Mouse (Mus musculus): ENCODE data around the gene Rdh16f2.
"Not testable (repeated sequence)": the region's sequence is repeated elsewhere in the genome, so short reads cannot be mapped to it uniquely, and the experiment has no call there.

Rdh16f2 gene

DNA sequence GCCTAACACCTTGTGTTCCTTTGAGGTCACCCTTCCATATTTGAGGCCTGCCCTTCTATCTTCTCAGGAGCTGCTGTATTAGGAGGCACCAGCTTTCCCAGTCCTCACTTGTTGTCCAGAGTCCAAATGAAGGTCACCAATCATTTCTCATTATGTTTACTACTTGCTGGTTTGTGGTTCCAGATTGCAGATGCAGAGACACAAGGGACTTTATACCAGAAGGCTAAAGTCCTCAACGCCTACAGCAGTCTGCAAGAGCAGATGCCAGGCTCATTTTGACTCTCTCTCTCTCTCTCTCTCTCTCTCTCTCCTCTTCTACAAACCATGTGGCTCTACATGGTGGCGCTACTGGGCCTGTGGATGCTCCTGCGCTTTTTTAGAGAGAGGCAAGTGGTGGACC lies at the start of gene Rdh16f2:
TSS of gene Rdh16f2 (plus strand) at position 243 of the 400 bp plus-strand sequence.
- DNase-seq (ENCODE audit: low spot score in 2 of 2), result no peak

DNA sequence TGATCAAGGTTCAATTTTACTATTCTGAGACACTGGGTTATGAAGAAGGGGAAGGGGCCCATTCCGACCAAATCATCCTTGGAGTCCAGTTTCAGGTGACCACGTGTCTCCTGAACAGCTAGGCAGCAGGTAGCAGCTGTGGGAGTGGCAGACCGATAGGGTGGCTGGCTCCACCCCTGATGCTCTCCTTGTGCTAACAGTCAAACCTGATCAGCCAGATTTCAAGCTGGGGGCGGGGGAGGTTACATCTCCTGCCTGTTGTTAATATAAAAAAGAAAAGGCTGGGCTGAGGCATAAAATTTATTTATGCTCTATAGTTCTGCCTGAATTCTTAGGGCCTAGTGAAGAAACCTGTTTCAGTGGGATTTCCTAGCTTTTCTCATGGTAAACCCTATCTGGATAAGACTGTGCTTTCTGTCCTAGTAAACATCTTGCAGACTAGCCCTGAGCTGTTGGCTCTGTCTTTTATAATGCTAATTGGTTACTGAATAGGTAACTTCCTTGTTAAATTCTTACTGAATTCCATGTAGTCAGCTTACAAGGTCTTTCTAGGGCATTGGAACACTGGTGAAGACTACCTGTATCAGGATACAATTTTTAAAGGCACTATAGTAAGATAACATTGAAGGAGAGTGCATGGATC lies 48.9 kb upstream of the Rdh16f2 start:
- DNase-seq (ENCODE audit: low spot score in 2 of 2), result not testable (repeated sequence)

DNA sequence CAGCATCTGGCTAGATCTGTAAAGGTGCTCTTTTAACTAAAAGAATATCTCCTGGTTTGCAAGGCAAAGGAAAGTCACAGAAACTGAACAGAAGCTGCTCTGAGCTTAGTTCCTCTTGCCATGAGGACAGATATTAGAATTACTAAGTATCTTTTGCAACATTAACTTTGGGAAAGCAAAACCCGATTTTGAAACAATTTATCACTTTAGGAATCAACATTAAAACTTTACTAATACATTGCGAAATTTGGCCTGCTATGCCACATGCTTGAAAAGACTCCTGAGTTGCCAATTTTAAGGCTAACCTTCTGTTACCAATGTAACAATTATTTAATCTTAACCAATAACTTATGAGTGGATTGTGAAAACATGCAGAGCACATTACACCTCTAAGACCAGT lies 44.5 kb upstream of the Rdh16f2 start:
- not testable (repeated sequence) for DNase-seq (ENCODE audit: low spot score in 2 of 2)

DNA sequence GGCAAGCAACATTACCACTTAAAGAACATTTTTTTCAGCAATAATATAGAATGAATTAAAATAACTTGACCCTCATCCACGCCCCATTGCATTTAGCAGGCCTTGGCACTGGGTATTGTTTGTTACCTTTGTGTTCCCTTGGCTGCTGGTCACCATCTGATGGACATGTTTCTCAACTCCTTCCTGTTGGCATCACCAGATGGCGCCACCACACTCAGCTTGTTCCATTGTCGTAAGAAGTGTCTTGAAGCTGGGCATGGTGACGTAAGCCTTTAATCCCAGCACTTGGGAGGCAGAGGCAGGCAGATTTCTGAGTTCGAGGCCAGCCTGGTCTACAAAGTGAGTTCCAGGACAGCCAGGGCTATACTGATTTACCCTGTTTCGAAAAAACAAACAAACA lies 40.9 kb upstream of the Rdh16f2 start:
- no peak for DNase-seq (ENCODE audit: low spot score in 2 of 2)

DNA sequence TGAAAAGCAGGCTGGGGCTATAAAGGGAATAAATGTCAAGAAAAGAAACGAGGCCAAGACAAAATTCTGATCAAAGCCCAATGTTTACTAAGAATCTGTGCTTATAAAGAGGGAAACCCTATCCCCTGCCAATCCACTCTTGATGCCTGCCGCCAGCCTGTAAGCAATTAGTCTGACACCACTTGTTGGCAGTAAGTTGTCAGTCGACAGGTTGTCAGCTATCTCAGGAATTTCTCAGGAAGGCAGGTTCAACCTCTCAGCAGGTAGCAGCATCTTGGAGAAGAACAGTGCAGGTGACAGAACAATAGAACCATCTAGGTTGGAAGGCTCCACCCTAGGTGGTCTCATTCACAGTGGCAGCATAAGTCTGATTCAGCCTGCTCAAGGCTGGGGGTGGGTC lies 37.2 kb upstream of the Rdh16f2 start:
- no peak for DNase-seq (ENCODE audit: low spot score in 2 of 2)

DNA sequence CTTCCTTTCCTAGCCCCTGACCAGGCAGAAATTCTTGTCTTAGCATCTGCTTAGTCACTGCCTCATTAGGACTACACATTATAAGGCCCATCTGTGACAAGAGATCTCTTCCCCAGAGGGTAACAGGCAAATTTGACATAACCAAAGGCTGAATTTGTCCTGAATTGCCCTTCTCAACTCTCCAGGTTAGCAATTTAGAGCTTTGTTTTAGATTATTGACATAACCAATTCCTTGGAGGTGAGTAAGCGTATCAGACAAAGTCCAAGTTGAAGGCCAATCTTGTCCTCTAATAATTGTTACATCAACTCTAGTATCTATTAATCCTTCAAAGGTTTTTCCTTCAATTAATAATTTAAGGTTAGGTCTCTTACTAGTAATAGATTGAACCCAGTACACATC lies 32.1 kb upstream of the Rdh16f2 start:
- not testable (repeated sequence) for DNase-seq (ENCODE audit: low spot score in 2 of 2)

DNA sequence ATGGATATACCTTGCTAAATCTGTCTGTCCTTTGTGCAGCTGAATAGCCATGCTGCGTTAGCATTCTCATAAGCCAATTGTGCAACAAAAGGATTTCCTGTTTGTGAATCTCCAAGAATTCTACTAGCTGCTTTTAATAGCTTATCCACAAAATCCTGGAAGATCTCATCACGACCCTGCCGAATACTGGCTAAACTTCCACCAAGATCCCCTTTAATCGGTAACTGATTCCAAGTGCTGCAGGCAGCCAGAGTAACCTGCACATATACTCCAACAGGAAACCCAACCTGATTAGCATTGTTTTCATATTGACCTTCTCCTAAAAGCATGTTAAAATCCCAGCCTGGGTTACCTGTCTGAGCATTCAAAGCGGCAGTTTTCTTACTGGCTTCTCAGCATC lies 31.0 kb upstream of the Rdh16f2 start:
- DNase-seq (ENCODE audit: low spot score in 2 of 2), result no peak

DNA sequence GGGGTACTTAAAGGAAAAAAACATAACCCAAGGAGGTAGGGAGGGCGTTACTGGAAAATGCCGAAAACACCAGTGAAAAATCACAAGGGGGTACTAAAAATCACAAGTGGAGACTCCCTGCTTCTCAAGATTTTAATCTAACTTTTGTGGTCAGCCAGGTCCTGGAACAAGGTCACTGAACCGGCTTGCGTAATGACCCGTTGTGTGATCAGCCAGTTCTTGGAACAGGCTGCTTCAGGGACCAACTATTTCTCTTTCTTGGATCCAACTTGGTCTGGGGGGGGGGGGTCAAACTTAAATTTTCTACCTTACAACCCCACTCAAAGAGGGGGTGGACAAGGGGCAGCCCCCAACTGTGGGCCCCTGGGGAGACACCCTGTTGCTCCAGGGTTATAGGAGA lies 28.5 kb upstream of the Rdh16f2 start:
- not testable (repeated sequence) for DNase-seq (ENCODE audit: low spot score in 2 of 2)

DNA sequence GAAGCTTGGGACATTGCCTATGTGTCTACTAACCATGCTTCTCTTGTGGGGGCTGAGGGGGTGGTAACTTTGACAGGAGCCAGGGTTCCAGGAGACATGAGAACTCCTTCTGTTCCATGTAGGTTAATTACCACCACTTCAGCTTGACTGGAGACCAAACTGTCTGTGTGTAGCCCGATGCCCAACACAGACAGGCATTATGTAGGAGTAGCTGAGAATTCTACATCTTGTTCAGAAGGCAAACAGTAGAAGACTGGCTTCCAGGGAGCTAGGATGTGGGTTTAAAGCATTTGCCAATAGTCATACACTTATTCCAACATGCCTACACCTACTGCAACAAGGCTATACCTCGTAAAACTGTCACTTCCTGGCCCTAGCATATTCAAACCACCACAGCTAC lies 27.7 kb upstream of the Rdh16f2 start:
- DNase-seq (ENCODE audit: low spot score in 2 of 2), result no peak

DNA sequence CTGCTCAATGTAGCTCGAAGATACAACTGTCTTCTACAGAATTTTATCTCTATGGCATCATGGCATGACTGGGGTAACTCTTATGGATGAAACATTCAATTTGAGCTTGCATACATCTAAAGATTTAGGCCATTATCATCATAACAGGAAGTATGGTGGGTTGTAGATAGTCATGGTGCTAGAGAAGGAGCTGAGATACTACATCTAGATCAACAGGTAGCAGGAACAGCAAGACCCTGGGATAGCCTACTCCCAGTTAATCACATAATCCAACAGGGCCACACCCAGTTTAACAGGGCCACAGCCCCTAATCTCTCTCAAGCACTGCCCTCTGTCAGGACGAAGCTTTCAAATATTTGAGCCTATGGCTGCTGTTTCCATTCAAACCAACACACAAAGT lies 25.5 kb upstream of the Rdh16f2 start:
- no peak for DNase-seq (ENCODE audit: low spot score in 2 of 2)

DNA sequence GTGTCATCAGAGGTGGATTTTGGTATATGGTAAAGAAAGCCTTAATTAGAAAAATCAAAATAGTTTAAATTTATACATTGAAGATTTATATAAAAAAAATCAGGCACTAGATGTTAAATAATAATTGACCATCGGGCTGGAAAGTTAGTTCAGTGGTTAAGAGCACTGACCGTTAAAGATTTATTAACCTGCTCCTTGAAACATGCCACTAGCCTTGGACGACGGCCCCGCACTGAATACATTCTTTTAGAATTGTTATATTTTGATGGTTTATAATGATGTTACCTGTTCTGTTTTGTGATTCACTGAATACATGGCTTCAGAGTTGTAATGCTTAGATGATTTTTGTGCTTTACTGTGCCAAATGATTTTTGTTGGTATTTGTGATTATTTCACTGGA lies 20.3 kb upstream of the Rdh16f2 start:
- DNase-seq (ENCODE audit: low spot score in 2 of 2), result not testable (repeated sequence)

DNA sequence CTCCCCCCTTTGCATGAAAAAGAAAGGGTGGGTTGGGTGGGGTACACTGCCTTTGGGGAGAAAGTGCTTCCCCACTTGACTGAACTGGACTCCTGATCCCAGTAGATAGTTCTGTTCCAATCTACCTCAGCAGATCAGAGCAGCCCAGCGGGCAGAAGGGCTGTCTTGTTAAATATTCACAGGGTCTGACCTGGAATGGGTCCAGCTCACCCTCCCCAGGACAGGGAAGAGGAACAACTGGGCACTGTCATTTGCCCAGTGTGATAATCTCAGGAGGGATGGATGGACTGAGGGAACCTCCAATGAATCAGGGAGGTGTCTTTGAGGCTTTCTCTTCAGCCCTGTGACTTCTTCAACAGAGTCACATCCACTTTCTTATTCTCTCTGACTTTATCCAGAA lies 18.2 kb upstream of the Rdh16f2 start:
- DNase-seq (ENCODE audit: low spot score in 2 of 2), result no peak

DNA sequence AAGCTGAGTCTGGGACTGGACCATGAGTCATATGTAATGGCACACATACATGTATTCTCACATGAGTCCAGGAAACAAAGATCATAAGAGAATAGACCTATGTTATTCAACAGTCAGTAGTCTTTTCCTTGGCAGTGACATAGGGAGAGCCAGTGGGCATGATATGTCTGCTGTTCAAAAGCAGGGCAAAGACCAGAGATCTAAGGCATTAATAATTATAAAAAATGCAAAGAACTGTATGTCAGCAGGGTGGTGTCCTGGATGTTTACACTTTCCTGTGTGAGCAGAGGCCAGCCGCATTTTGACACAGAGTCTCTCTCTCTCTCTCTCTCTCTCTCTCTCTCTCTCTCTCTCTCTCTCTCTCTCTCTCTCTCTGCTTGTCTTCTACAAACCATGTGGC lies 16.6 kb upstream of the Rdh16f2 start, which contains the start of gene Rdh19:
TSS of gene Rdh19 (plus strand) at position 301 of the 400 bp plus-strand sequence.
- no peak for DNase-seq (ENCODE audit: low spot score in 2 of 2)

DNA sequence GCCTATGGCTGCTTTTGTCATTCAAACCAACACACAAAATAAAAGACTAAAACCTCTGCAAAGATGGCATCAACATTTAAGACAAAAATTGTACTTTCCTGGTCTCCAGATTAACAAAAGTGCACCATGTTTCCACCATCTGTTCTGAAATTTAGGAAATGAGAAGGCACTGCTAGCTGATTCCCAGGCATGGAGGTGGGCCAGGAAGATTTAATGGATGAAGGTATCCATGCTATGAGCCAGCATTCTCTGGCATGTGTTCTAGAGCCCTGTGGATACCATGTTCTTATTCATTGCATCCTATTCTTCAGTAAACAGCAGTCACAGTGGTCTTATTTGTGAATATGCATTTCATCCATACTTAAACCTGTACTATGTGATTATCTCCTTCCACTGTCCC lies 9.9 kb upstream of the Rdh16f2 start:
- no peak for DNase-seq (ENCODE audit: low spot score in 2 of 2)

DNA sequence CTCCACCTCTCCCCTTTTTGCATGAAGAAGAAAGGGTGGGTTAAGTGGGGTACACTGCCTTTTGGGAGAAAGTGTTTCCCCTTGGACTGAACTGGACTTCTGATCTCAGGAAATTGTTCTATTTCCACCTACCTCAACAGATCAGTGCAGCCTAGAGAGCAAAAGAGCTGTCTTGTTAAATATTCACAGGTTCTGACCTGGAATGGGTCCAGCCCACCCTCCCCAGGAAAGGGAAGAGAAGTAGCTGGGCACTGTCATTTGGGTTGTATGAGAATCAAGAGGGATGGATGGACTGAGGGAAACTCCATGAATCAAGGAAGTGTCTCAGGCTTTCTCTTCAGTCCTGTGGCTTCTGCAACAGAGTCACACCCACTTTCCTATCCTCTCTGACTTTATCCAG lies 1.3 kb upstream of the Rdh16f2 start:
- no peak for DNase-seq (ENCODE audit: low spot score in 2 of 2)

DNA sequence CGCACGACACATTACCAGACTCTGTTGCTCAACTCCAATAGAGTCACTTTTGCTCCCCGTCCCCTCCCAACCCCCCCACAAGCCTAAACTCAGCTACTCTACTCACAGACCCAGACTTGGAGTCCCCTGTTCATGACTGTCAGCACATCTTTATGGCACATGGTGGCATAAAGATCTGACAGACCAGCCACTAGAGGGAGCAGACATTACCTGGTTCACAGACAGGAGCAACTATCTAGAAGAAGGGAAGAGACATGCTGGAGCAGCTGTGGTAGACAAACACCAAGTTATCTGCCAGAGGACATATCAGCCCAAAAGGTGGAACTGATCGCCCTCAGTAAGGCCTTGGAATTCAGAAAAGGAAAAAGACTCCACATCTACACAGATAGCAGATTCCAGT lies 6.2 kb downstream of the Rdh16f2 start:
- DNase-seq (ENCODE audit: low spot score in 2 of 2), result no peak

DNA sequence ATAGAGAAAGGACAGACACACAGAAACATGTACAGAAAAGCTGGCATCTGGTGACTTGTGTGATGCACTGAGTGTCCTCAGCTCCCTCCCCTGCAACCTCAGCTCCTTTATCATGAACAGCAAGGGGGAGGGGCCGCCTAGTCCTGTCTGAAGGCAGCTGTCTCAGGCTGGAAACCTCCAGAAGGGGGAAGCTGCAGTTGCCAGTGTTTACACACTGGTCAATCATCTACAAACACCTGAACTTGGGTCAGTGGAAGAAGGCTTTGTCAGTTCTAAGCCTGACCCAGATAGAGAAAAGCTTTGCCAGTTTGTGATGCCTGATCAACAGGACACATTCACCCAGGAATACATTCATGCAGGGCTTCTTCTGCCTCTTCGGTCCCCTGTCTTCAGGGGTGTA lies 11.4 kb downstream of the Rdh16f2 start:
- DNase-seq (ENCODE audit: low spot score in 2 of 2), result no peak

DNA sequence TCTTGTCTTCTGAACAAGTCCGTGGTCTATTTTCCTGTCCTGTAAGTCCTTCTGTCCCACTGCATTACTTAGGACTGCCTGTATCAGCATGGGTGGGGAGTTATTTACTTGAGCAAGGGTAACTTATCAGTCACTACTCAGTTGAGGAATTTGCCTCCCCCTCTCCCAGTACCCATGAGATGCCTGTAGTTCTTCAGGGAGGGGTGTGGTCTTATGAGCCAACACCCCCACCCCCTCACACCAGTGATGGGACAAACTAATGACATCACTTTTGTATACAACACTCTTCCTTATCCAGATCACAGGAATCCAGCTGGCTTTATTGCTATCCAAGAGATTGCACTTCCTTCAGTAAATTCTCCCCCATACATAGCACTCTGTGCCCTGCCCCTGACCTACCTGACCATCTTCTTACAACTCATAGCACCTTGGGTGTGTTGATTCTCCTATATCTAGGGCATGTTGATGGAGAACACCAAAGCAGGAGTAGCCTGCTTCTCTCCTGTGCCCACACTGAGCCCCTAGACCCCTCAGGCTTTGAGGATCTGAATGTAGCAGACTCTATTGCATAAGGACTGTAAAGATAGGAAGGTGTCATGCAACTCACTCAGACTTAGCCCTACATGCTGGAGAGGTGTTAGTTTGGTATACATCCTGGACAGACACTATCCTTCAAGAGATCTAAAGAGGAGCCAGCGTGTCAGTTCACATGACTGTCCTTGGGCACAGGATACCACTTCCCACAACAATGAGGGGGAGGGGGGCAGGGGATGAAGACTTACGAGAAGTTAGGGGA lies 12.2 kb downstream of the Rdh16f2 start:
- DNase-seq (ENCODE audit: low spot score in 2 of 2), result no peak

DNA sequence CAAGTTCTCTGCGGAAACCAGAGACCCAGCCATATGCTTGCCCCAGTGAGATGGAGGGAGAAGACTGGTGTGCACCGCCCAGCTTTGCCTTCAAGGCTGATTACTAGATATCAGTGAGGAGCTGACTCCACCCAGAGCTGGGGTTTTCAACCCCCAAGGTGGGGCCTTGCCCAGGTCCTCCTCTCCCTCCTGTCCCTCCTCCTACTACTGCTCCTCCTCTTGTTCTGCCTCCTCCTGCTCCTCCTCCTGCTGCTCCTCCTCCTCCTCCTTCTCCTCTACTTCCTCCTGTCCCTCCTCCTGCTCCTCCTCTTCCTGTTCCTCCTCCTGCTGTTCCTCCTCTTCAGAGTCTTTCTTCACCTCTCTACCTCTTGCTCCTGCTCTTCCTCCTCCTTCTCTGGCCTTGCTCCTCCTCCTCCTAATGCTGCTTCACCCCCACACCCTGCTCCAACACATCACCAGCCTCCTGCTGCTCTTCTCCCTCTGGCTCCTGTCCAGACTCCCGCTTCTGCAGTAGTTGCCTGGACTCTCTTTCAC lies 12.9 kb downstream of the Rdh16f2 start:
- no peak for DNase-seq (ENCODE audit: low spot score in 2 of 2)

DNA sequence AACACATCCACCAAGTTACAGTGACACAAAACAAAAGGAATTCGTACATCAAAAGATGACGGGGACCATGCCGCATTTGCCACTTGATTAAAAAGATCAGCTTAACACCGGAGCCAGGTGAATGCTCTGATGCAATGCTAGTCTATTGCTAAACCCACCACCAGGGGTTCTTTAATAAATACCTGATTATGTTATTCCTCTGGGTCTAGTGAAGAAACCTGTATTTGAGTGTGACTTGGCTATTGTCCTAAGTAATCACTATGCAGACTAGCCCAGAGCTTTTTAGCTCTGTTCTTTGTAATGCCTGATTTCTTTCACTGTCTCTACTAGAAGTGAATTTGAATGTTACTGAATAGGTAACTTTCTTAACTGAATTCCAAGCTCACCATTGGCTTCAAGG lies 14.8 kb downstream of the Rdh16f2 start:
- no peak for DNase-seq (ENCODE audit: low spot score in 2 of 2)

DNA sequence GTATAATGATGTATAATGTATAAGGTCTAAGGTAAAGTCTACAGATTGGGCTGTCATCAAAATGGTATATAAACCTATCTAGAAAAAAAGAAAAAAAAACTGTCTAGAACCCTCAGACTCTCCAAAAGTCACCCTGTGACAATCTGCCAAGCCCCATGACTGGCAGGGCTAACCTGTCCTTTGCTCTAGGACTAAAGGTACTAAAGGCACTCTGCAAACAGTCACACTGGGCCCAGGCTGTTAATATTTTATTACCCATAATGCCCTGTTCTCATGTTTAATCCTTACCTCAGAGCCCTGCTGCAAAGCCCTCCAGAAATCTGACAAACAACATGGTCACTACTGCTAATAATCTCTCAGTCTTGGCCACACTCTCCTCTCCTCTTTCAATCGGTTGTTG lies 20.3 kb downstream of the Rdh16f2 start:
- DNase-seq (ENCODE audit: low spot score in 2 of 2), result no peak

DNA sequence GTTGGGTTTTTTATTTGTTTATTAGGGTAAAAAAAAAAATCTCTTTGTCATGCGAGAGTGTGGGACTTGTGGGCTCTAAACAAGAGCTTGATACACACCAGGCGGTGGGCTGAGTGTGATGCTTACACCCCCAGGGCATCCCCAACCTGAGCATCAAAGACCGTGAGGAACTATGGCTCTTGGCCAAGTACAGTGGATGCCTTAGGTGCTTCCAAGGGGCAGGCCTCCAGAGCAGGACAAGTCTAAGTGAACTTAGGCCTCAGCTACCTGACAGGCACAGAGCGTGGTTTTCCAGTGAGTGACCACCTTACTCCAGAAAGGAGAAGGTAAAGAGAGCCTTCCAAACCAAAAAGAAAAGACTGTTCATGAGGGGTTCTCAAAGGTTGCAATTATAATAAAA lies 20.7 kb downstream of the Rdh16f2 start:
- no peak for DNase-seq (ENCODE audit: low spot score in 2 of 2)

DNA sequence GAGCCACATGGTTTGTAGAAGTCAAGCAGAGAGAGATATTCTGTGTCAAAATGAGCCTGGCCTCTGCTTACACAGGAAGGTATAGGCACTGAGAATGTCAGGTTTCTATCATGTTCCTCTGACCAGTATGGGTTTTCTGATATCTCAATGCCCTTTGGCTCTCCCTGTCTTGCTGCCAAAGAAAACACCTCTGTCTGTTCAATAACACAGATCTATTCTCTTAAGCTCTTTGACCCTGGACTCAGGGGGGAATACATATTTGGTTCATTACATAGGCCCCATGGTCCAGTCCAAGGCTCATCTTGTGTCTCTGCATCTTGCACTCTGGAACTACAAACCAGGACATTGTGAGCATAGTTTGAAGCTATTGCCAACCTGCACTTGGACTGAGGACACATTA lies 22.3 kb downstream of the Rdh16f2 start, which contains the start of gene Rdh7:
TSS of gene Rdh7 (minus strand) at position 213 of the 400 bp plus-strand sequence.
- no peak for DNase-seq (ENCODE audit: low spot score in 2 of 2)

Data from frontal cortex, postnatal 10 days (tissue).